Mouse (Mus musculus) ES-Bruce4 (cell line): ENCODE measurements around the gene Entpd5. TPM values are rescaled to one million over a fixed set of nuclear protein-coding genes. Genes with fewer than 3 reads are reported as not detected.
A peak's percentile ranks its signal among the peaks of the same experiment; 100 is the strongest.

ENCODE experiments used
- H3K27ac ChIP-seq: 2 replicates; pipeline ENCODE4 v1.5.1; 2012; ENCODE audit warnings: low read length, inconsistent platforms; ENCODE audit not compliant: insufficient read depth
- H3K27me3 ChIP-seq: 2 replicates; pipeline ENCODE4 v1.6.1; 2012; ENCODE audit warnings: mild to moderate bottlenecking, low read length, inconsistent platforms; ENCODE audit not compliant: control insufficient read depth, poor library complexity, insufficient read depth, severe bottlenecking
- H3K36me3 ChIP-seq: 2 replicates; pipeline ENCODE4 v1.6.1; 2012; ENCODE audit warnings: inconsistent platforms, mild to moderate bottlenecking, low read length, moderate library complexity; ENCODE audit not compliant: control insufficient read depth, poor library complexity, insufficient read depth, severe bottlenecking
- H3K4me1 ChIP-seq: one replicate; pipeline ENCODE4 v1.8.1; 2011; ENCODE audit warnings: low read length; ENCODE audit not compliant: control insufficient read depth, insufficient read depth
- H3K4me3 ChIP-seq: 2 replicates; pipeline ENCODE4 v1.5.1; 2011; ENCODE audit warnings: low read depth, mild to moderate bottlenecking, low read length
- H3K9ac ChIP-seq: 2 replicates; pipeline ENCODE4 v1.6.1; 2012; ENCODE audit warnings: low read depth, mild to moderate bottlenecking, inconsistent platforms; ENCODE audit not compliant: poor library complexity, severe bottlenecking
- H3K9me3 ChIP-seq: replicated peaks from 2 replicates; pipeline ENCODE4 v1.6.1; 2012; ENCODE audit warnings: mild to moderate bottlenecking, low read length, inconsistent platforms; ENCODE audit not compliant: control insufficient read depth, poor library complexity, insufficient read depth, severe bottlenecking
- CTCF ChIP-seq: IDR thresholded peaks from one replicate; pipeline ENCODE4 v1.8.1; 2011; ENCODE audit warnings: low read depth, low read length
- EP300 ChIP-seq: IDR thresholded peaks from 2 replicates; pipeline ENCODE4 v1.6.1; 2011; ENCODE audit warnings: low read depth, low read length; ENCODE audit not compliant: insufficient read depth
- POLR2A ChIP-seq: IDR thresholded peaks from one replicate; pipeline ENCODE4 v1.8.1; 2011; ENCODE audit warnings: low read length; ENCODE audit not compliant: insufficient read depth
- polyA plus RNA-seq: library from polyadenylated mRNA; stranded (reverse); fragments of >200 nt; gene quantifications from 2 replicates; pipeline ENCODE4 v1.2.4, GENCODE M21; 2011; ENCODE audit warnings: low read depth; ENCODE audit not compliant: missing spikeins, insufficient read depth, insufficient read length

Entpd5 gene
- polyA plus RNA-seq, 1 experiment, result 8.0 TPM

GRCm38 (mm10) chr12:84417605-84417922, 8.7 kb upstream of the Entpd5 start:
- Histone ChIP-seq H3K4me1 (no peaks in the 10 kb centered on the region), H3K9me3 (no peaks in the 10 kb centered on the region), H3K36me3 (no peaks in the 10 kb centered on the region; the same call in 1 of the 2 replicates), H3K27me3 (no peaks in the 10 kb centered on the region), H3K9ac (peak overlapping the region; percentile 77), H3K4me3 (peak overlapping the region; percentile 79), H3K27ac (no peak overlapping the region)
- TF ChIP-seq CTCF (no peak), POLR2A (no peak), EP300 (no peak)

- H3K36me3 ChIP-seq, result no peaks in the 10 kb centered on the region; the same call in 1 of the 2 replicates
- H3K9me3 ChIP-seq, result no peaks in the 10 kb centered on the region
- no peaks in the 10 kb centered on the region for H3K4me1 ChIP-seq
- peak within 1 kb of the TSS; percentile 77 for H3K9ac ChIP-seq
- no peaks in the 10 kb centered on the region for H3K27me3 ChIP-seq
- no peak within 1 kb of the TSS for H3K27ac ChIP-seq
- TF ChIP-seq CTCF, result no peak
- no peak for TF ChIP-seq EP300
- no peak for TF ChIP-seq POLR2A
- peak within 1 kb of the TSS; percentile 79 for H3K4me3 ChIP-seq
Measured at GRCm38 (mm10) chr12:84416834-84417604, 8.2 kb upstream of the Entpd5 start, which contains the start of gene Rnf113a2. Gene Rnf113a2, plus strand, starts transcription at chr12:84417196.

- TF ChIP-seq EP300, result no peak
- no peak for TF ChIP-seq POLR2A
- Histone ChIP-seq H3K4me3 (peak overlapping the region; percentile 90), H3K27ac (no peak overlapping the region)
Measured at GRCm38 (mm10) chr12:84407874-84408818, 683 bp downstream of the Entpd5 start.

GRCm38 (mm10) chr12:84407259-84407658, 1.6 kb downstream of the Entpd5 start:
- no peak overlapping the region for H3K9ac ChIP-seq

More at GRCm38 (mm10) chr12:84407874-84408818, 683 bp downstream of the Entpd5 start:
- no peaks in the 10 kb centered on the region for H3K36me3 ChIP-seq
- H3K9me3 ChIP-seq, result no peaks in the 10 kb centered on the region
- H3K4me1 ChIP-seq, result no peaks in the 10 kb centered on the region
- peak overlapping the region; percentile 85 for H3K9ac ChIP-seq
- H3K27me3 ChIP-seq, result no peaks in the 10 kb centered on the region

GRCm38 (mm10) chr12:84404541-84404940, 4.3 kb downstream of the Entpd5 start:
- TF ChIP-seq CTCF (no peak), POLR2A (no peak), EP300 (no peak)
- Histone ChIP-seq H3K9me3 (no peaks in the 10 kb centered on the region), H3K4me1 (no peaks in the 10 kb centered on the region), H3K27me3 (no peaks in the 10 kb centered on the region), H3K36me3 (no peaks in the 10 kb centered on the region), H3K4me3 (no peak overlapping the region), H3K9ac (no peak overlapping the region), H3K27ac (no peak overlapping the region)

More at GRCm38 (mm10) chr12:84407259-84407658, 1.6 kb downstream of the Entpd5 start:
- Histone ChIP-seq H3K27me3 (no peaks in the 10 kb centered on the region), H3K9me3 (no peaks in the 10 kb centered on the region), H3K4me3 (no peak overlapping the region), H3K27ac (no peak overlapping the region), H3K36me3 (no peaks in the 10 kb centered on the region), H3K4me1 (no peaks in the 10 kb centered on the region)
- no peak for TF ChIP-seq POLR2A
- no peak for TF ChIP-seq CTCF
- TF ChIP-seq EP300, result no peak

- Histone ChIP-seq H3K9me3 (no peaks in the 10 kb centered on the region), H3K4me3 (no peak overlapping the region), H3K9ac (no peak overlapping the region), H3K36me3 (no peaks in the 10 kb centered on the region), H3K27me3 (no peaks in the 10 kb centered on the region), H3K4me1 (no peaks in the 10 kb centered on the region), H3K27ac (no peak overlapping the region)
- TF ChIP-seq EP300, result no peak
- no peak for TF ChIP-seq CTCF
- TF ChIP-seq POLR2A, result no peak
Measured at GRCm38 (mm10) chr12:84402923-84403322, 5.9 kb downstream of the Entpd5 start.
